Mouse (Mus musculus) large intestine, adult 2 months (tissue): ENCODE data around the gene Mdh1b. TPM values are rescaled to one million over a fixed set of nuclear protein-coding genes. Genes with fewer than 3 reads are reported as not detected.

Source experiments
- DNase-seq: peaks from one replicate; pipeline ENCODE4 v3.0.0-alpha.2; 2012; ENCODE audit warnings: low read depth, low spot score
- WGBS: fragments of 180-500 bp; shearing (Covaris S2); methylation state at CpG from one replicate; pipeline ENCODE4 v1.1.7; 2018; 5-methylcytosine and 5-hydroxymethylcytosine counted together
- polyA plus RNA-seq: library from polyadenylated mRNA; depleted of rRNA; stranded (reverse); fragments of >200 nt; gene quantifications from 2 replicates; pipeline ENCODE4 v1.2.3, GENCODE M21; 2012; rRNA removed

The Mdh1b gene
- polyA plus RNA-seq, 1 experiment = not detected

DNA sequence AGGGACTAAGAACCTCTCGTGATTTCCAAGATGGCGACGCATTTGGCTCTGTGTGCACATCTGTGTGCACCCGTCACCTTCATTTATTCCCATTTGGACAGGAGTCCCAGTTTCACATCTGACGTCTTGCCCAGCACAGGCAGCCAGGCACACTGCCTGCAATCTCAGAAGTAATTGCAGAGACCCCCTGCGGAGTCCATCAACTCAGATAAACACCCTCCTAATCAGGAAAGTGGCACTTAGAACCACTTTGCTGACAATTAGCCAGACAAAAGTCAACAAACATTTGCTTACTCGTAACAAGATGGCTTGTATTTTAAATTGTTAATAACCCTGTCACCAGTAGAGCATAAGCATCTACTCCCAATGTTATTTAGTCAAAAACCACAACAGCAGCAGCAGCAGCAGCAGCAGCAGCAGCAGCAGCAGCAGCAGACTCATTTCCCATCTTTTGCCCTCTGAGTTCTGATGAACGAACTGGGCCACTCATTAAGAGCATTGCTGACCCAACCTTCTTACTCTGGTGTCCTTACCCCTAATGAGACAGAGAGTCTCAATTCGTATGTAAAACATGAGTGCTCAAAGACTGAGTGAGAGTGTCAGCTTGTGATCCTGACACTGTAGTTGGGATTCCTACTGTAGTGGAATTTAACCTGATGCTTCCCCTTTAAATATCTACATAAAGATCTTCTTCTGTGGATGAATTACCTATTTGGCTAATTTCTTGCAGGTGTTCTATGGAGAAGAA is 62.7 kb downstream of the Mdh1b start:
- 59% methylated on average over 9 of the region's 9 CpGs for WGBS
- no peak for DNase-seq

DNA sequence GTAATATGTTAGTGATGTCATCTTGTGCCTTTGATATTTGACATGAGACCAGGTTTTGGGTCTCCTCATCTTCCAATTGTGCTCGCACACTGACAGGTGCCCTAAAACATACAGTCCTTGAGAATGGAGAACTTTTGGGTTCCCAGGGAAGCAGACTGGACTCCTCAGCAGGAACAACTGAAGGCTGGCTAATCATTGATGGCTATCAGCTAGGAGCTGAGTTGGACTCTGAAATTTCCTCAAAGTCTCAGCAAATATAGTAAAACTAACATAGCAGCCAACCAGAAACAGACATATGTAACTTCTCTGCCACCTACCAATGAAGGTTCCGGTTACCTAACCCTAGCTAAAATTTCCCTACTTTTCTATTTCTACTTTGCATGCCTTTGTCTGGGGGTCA is 64.0 kb downstream of the Mdh1b start:
- WGBS = 25% methylated on average over 2 of the region's 2 CpGs
- peak; percentile 35 for DNase-seq

DNA sequence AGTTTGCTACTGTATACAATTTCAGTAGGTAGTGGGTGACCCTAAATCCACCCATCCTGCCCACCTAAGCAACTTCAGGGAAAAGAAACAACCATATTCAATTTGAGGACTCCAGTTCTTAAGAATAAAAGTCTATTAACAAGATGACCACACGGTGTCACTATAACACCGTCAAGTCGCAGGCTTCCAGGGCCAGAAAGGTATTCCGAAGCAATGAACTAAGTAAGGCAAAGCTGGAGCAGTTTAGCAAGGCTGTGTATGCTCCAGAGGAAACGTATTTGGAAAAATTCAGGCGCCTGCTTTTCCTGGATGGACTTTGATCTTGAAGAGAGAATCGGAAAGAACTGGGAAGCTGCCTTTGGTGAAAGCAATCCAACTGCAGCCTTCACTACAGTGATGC is 70.5 kb downstream of the Mdh1b start:
- DNase-seq = peak; percentile 67
- WGBS = under 1% methylated on average over 7 of the region's 7 CpGs

- DNase-seq = no peak
- 4% methylated on average over 6 of the region's 6 CpGs for WGBS
Measured at GRCm38 (mm10) chr1:63658016-63658415, 72.1 kb downstream of the Mdh1b start.

Other genes with a start within 250 kb of the Mdh1b start
- not detected in 2 replicates for gene Gm39653, start 114.3 kb downstream of the Mdh1b start, polyA plus RNA-seq
- not detected in 2 replicates for gene Dytn, start 43.4 kb downstream of the Mdh1b start, polyA plus RNA-seq
- 6.0 and 6.1 TPM in 2 replicates for gene Fastkd2, start 296 bp upstream of the Mdh1b start, polyA plus RNA-seq
- not detected in 2 replicates for gene 4933402D24Rik, start 38.9 kb upstream of the Mdh1b start, polyA plus RNA-seq